Mouse (Mus musculus) adrenal gland, postnatal 4 days (tissue): ENCODE measurements around the gene Slc25a36. TPM values are rescaled to one million over a fixed set of nuclear protein-coding genes. Genes with fewer than 3 reads are reported as not detected.

ENCODE experiments used
- DNase-seq, 2 experiments: peaks; one replicate each; pipeline ENCODE4 v3.0.0; 2021 to 2022; ENCODE audit warnings: low spot score in 2 of 2, mixed read lengths in 2 of 2
- total RNA-seq, 2 experiments: library from RNA; stranded (reverse); gene quantifications; 2 replicates each; pipeline ENCODE4 v1.2.3; 2021

Gene Slc25a36
- total RNA-seq, 2 experiments from 2014 or later = 116 to 123 TPM

GRCm38 (mm10) chr9:97056541-97057338, 54.2 kb downstream of the Slc25a36 start:
- DNase-seq = no peak

- DNase-seq = no peak
These were observed 55.1 kb downstream of the Slc25a36 start for GRCm38 (mm10) chr9:97055906-97056305.

DNA sequence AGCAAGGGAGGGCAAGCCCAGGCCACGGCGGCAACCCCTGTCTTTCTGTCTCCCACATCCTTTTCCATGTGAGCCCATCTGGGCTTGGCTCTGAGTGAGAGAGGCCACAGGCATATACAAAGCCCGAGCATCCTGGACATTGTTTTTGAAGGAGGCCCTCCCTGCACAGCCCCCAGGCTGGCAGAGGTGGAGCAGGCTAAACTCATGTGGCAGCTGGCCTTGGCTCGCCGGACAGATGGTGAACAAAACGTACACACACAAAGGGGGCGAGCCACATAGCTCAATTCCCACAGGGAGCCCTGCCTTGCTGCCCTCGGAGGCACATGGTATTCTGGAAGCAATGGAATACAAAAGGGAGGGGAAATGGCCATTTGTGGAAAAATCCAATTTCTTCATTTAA, 59.8 kb downstream of the Slc25a36 start:
- DNase-seq = no peak

GRCm38 (mm10) chr9:97046240-97046639, 64.7 kb downstream of the Slc25a36 start:
- no peak for DNase-seq

DNA sequence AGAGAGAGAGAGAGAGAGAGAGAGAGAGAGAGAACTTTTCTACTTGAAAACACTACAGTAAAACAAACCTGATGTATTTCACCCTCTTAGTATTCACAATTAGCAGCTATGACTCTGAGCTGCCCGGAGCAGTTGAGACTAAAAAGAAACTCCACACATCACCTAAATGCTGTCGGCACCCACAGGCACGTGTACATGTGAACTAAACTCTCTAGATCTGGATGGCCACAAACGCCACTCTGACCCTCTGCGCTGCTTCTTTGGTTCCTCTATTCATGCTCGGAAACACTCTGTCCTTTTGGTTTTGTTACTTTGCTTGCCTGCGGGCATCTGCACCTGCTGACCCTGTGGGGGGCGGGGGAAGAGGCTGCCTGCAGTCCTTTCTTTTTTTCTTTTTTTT, 69.3 kb downstream of the Slc25a36 start:
- DNase-seq = no peak

GRCm38 (mm10) chr9:97038010-97038409, 72.9 kb downstream of the Slc25a36 start:
- no peak for DNase-seq

DNA sequence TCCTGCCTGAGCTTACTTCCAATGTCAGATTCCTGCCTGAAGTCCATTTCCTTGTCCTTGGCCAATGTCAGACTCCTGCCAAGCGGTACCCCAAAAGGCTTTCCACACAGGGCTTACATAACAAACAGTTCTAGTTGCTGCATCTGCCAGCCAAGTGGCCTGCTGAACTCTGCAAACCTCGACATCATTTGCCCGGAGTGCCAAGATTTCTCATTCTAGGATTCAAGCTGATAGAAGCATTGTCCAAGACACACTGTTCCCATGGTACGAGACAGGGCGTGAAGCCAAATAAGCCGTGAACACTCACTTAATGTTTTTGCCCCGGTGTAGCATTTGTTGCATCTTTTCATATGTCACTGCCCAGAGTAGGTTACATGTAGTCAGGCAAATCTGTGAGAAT, 74.3 kb downstream of the Slc25a36 start:
- no peak for DNase-seq

- DNase-seq = no peak
These were observed 83.6 kb downstream of the Slc25a36 start for GRCm38 (mm10) chr9:97027361-97027760.

DNA sequence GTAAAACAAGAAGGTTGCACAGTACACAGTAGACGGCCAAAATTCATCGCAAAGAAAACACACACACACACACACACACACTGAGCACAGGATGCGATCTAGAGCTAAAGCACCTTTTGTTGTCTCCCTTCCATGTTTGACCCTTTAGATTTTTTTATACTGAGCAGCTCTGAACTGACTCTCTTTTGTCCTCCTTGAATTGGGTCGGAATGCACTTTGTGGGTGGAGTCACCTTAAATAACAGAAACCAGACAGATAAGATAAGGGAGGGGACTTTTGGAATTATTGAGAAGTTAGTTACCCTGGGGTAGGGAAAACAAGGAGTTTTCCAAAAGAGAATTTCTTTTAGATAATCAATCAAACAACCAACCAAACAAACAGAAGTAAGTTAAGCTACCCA, 85.0 kb downstream of the Slc25a36 start:
- no peak for DNase-seq

Other genes with a start within 250 kb of the Slc25a36 start
- gene Pxylp1, start 218.5 kb downstream of the Slc25a36 start, total RNA-seq = 10 to 100 TPM; 17.1 to 20.7 TPM
- 10 to 100 TPM in 1 of 2 experiments, 1 to 10 TPM in 1; 4.5 to 10.1 TPM for gene Spsb4, start 92.3 kb downstream of the Slc25a36 start, total RNA-seq